Mouse (Mus musculus) MEL (cell line): ENCODE measurements around the gene Dusp2. TPM values are rescaled to one million over a fixed set of nuclear protein-coding genes. Genes with fewer than 3 reads are reported as not detected.

ENCODE experiments used
- DNase-seq: peaks from one replicate; pipeline ENCODE4 v3.0.0; 2011; ENCODE audit warnings: low read depth, low spot score
- H3K27ac ChIP-seq: 2 replicates; pipeline ENCODE4 v1.5.1; 2012; ENCODE audit warnings: low read depth, mild to moderate bottlenecking, control low read depth, low read length, moderate library complexity; ENCODE audit not compliant: control insufficient read depth
- H3K27me3 ChIP-seq, 2 experiments: fragments of 150-350 bp in 1 of 2; sonication (generic) in 1 of 2; 2 replicates each; pipeline ENCODE4 v1.6.1; 2012; ENCODE audit warnings: low read length in 2 of 2, mild to moderate bottlenecking in 2 of 2, improper control_type of control experiment in 1 of 2, moderate library complexity in 1 of 2; ENCODE audit not compliant: insufficient read depth in 2 of 2, control insufficient read depth in 1 of 2
- H3K36me3 ChIP-seq, 2 experiments: 2 replicates each; pipeline ENCODE4 v1.6.1; 2012 to 2014; ENCODE audit warnings: low read length in 2 of 2, improper control_type of control experiment in 1 of 2, inconsistent platforms in 1 of 2, mild to moderate bottlenecking in 1 of 2; ENCODE audit not compliant: insufficient read depth in 2 of 2, control insufficient read depth in 1 of 2
- H3K4me1 ChIP-seq, 2 experiments: fragments of 150-350 bp in 1 of 2; sonication (generic) in 1 of 2; 2 replicates each; pipeline ENCODE4 v1.6.1; 2012; ENCODE audit warnings: low read length in 2 of 2, improper control_type of control experiment in 1 of 2, mild to moderate bottlenecking in 1 of 2; ENCODE audit not compliant: insufficient read depth in 2 of 2, control insufficient read depth in 1 of 2
- H3K4me3 ChIP-seq, 2 experiments: fragments of 150-350 bp in 1 of 2; sonication (generic) in 1 of 2; 2 replicates each; pipeline ENCODE4 v1.5.1; 2012; ENCODE audit warnings: low read depth in 2 of 2, low read length in 2 of 2, mild to moderate bottlenecking in 2 of 2, moderate library complexity in 2 of 2, control low read depth in 1 of 2, improper control_type of control experiment in 1 of 2; ENCODE audit not compliant: control insufficient read depth in 1 of 2, insufficient read depth in 1 of 2
- H3K79me2 ChIP-seq: 2 replicates; pipeline ENCODE4 v1.6.1; 2012; ENCODE audit warnings: mild to moderate bottlenecking, low read length, moderate library complexity; ENCODE audit not compliant: control insufficient read depth, poor library complexity, insufficient read depth
- H3K9ac ChIP-seq: 2 replicates; pipeline ENCODE4 v1.6.1; 2012; ENCODE audit warnings: low read depth, mild to moderate bottlenecking, control low read depth, low read length, moderate library complexity; ENCODE audit not compliant: control insufficient read depth, poor library complexity, severe bottlenecking
- H3K9me3 ChIP-seq: fragments of 150-350 bp; sonication (generic); replicated peaks from 2 replicates; pipeline ENCODE4 v1.6.1; 2012; ENCODE audit warnings: mild to moderate bottlenecking, low read length, improper control_type of control experiment, moderate library complexity; ENCODE audit not compliant: insufficient read depth
- BHLHE40 ChIP-seq: IDR thresholded peaks from 2 replicates; pipeline ENCODE4 v1.6.1; 2012; ENCODE audit warnings: low read depth, mild to moderate bottlenecking, inconsistent platforms, low read length, improper control_type of control experiment, borderline replicate concordance
- CHD1 ChIP-seq: IDR thresholded peaks from 2 replicates; pipeline ENCODE4 v1.6.1; 2012; ENCODE audit warnings: low read depth, mild to moderate bottlenecking, inconsistent platforms, low read length, improper control_type of control experiment
- CHD2 ChIP-seq: IDR thresholded peaks from 2 replicates; pipeline ENCODE4 v1.6.1; 2011; ENCODE audit warnings: low read length, improper control_type of control experiment
- CTCF ChIP-seq, 3 experiments: IDR thresholded peaks in 2 of 3; conservative IDR thresholded peaks in 1 of 3; 2 replicates each; pipeline ENCODE4 v1.5.1; 2011 to 2012; ENCODE audit warnings: low read length in 3 of 3, low read depth in 2 of 3, mild to moderate bottlenecking in 2 of 3, improper control_type of control experiment in 1 of 3, inconsistent platforms in 1 of 3, mixed read lengths in 1 of 3, moderate library complexity in 1 of 3; ENCODE audit not compliant: control insufficient read depth in 1 of 3, insufficient read depth in 1 of 3, poor library complexity in 1 of 3, severe bottlenecking in 1 of 3
- E2F4 ChIP-seq: IDR thresholded peaks from 2 replicates; pipeline ENCODE4 v1.6.1; 2011; ENCODE audit warnings: low read depth, low read length, improper control_type of control experiment, borderline replicate concordance
- ELF1 ChIP-seq: IDR thresholded peaks from 2 replicates; pipeline ENCODE4 v1.6.1; 2014; ENCODE audit warnings: low read depth, mild to moderate bottlenecking, inconsistent platforms, low read length, improper control_type of control experiment, moderate library complexity
- EP300 ChIP-seq, 2 experiments: IDR thresholded peaks; 2 replicates each; pipeline ENCODE4 v1.6.1; 2011; ENCODE audit warnings: improper control_type of control experiment in 2 of 2, low read length in 2 of 2, low read depth in 1 of 2, mild to moderate bottlenecking in 1 of 2
- ETS1 ChIP-seq: IDR thresholded peaks from 2 replicates; pipeline ENCODE4 v1.6.1; 2012; ENCODE audit warnings: low read depth, mild to moderate bottlenecking, inconsistent platforms, low read length, improper control_type of control experiment, moderate library complexity
- GABPA ChIP-seq: IDR thresholded peaks from 2 replicates; pipeline ENCODE4 v1.6.1; 2012; ENCODE audit warnings: low read depth, mild to moderate bottlenecking, inconsistent platforms, low read length, improper control_type of control experiment, moderate library complexity
- GATA1 ChIP-seq: IDR thresholded peaks from 2 replicates; pipeline ENCODE4 v1.6.1; 2011; ENCODE audit warnings: low read depth, low read length, improper control_type of control experiment
- JUND ChIP-seq: IDR thresholded peaks from 2 replicates; pipeline ENCODE4 v1.6.1; 2011; ENCODE audit warnings: low read depth, mild to moderate bottlenecking, improper control_type of control experiment, low read length
- KAT2A ChIP-seq: conservative IDR thresholded peaks from 2 replicates; pipeline ENCODE4 v1.6.1; 2012; ENCODE audit warnings: low read depth, low read length, improper control_type of control experiment, inconsistent platforms
- MAFK ChIP-seq: IDR thresholded peaks from 2 replicates; pipeline ENCODE4 v1.6.1; 2011; ENCODE audit warnings: low read depth, mild to moderate bottlenecking, low read length, improper control_type of control experiment, borderline replicate concordance
- MAX ChIP-seq: IDR thresholded peaks from 2 replicates; pipeline ENCODE4 v1.6.1; 2011; ENCODE audit warnings: low read length, improper control_type of control experiment
- MAZ ChIP-seq: IDR thresholded peaks from 2 replicates; pipeline ENCODE4 v1.6.1; 2012; ENCODE audit warnings: low read depth, mild to moderate bottlenecking, inconsistent platforms, low read length, improper control_type of control experiment
- MEF2A ChIP-seq: IDR thresholded peaks from 2 replicates; pipeline ENCODE4 v1.6.1; 2014; ENCODE audit warnings: low read depth, mild to moderate bottlenecking, inconsistent platforms, low read length, improper control_type of control experiment; ENCODE audit not compliant: poor library complexity, insufficient replicate concordance, severe bottlenecking; ENCODE audit errors: extremely low read depth
- MXI1 ChIP-seq: IDR thresholded peaks from 2 replicates; pipeline ENCODE4 v1.6.1; 2011; ENCODE audit warnings: mild to moderate bottlenecking, low read depth, low read length, improper control_type of control experiment
- MYB ChIP-seq: IDR thresholded peaks from 2 replicates; pipeline ENCODE4 v1.6.1; 2011; ENCODE audit warnings: mild to moderate bottlenecking, low read depth, low read length, improper control_type of control experiment
- MYC ChIP-seq: IDR thresholded peaks from 2 replicates; pipeline ENCODE4 v1.6.1; 2011; ENCODE audit warnings: low read depth, mild to moderate bottlenecking, low read length, improper control_type of control experiment, moderate library complexity
- NELFE ChIP-seq: IDR thresholded peaks from 2 replicates; pipeline ENCODE4 v1.6.1; 2011; ENCODE audit warnings: low read depth, low read length, improper control_type of control experiment
- NRF1 ChIP-seq: IDR thresholded peaks from 2 replicates; pipeline ENCODE4 v1.6.1; 2014; ENCODE audit warnings: low read depth, mild to moderate bottlenecking, inconsistent platforms, low read length, improper control_type of control experiment, moderate library complexity; ENCODE audit not compliant: poor library complexity, insufficient read depth, severe bottlenecking
- POLR2A ChIP-seq, 2 experiments: IDR thresholded peaks; 2 replicates each; pipeline ENCODE4 v1.6.1; 2011 to 2012; ENCODE audit warnings: low read length in 2 of 2, mild to moderate bottlenecking in 2 of 2, control low read depth in 1 of 2, improper control_type of control experiment in 1 of 2, low read depth in 1 of 2, moderate library complexity in 1 of 2; ENCODE audit not compliant: control insufficient read depth in 1 of 2, insufficient read depth in 1 of 2, poor library complexity in 1 of 2
- POLR2AphosphoS2 ChIP-seq: IDR thresholded peaks from 2 replicates; pipeline ENCODE4 v1.6.1; 2011; ENCODE audit warnings: low read length, improper control_type of control experiment
- RAD21 ChIP-seq: IDR thresholded peaks from 2 replicates; pipeline ENCODE4 v1.6.1; 2011; ENCODE audit warnings: mild to moderate bottlenecking, low read depth, low read length, improper control_type of control experiment
- RCOR1 ChIP-seq: IDR thresholded peaks from 2 replicates; pipeline ENCODE4 v1.6.1; 2012; ENCODE audit warnings: low read depth, mild to moderate bottlenecking, inconsistent platforms, low read length, improper control_type of control experiment
- SIN3A ChIP-seq: IDR thresholded peaks from 2 replicates; pipeline ENCODE4 v1.6.1; 2012; ENCODE audit warnings: low read length, improper control_type of control experiment, inconsistent platforms
- SMC3 ChIP-seq: IDR thresholded peaks from 2 replicates; pipeline ENCODE4 v1.6.1; 2011; ENCODE audit warnings: low read depth, low read length, improper control_type of control experiment
- TAL1 ChIP-seq: IDR thresholded peaks from 2 replicates; pipeline ENCODE4 v1.6.1; 2012; ENCODE audit warnings: mild to moderate bottlenecking, inconsistent platforms, low read length, moderate library complexity, mixed read lengths
- TCF12 ChIP-seq: IDR thresholded peaks from 2 replicates; pipeline ENCODE4 v1.6.1; 2014; ENCODE audit warnings: low read depth, mild to moderate bottlenecking, inconsistent platforms, low read length, improper control_type of control experiment, moderate library complexity
- UBTF ChIP-seq: IDR thresholded peaks from 2 replicates; pipeline ENCODE4 v1.6.1; 2012; ENCODE audit warnings: low read depth, mild to moderate bottlenecking, inconsistent platforms, low read length, improper control_type of control experiment, moderate library complexity, borderline replicate concordance; ENCODE audit not compliant: insufficient read depth
- USF1 ChIP-seq: IDR thresholded peaks from 2 replicates; pipeline ENCODE4 v1.6.1; 2014; ENCODE audit warnings: low read depth, mild to moderate bottlenecking, inconsistent platforms, low read length, improper control_type of control experiment, moderate library complexity
- USF2 ChIP-seq, 2 experiments: IDR thresholded peaks; 2 replicates each; pipeline ENCODE4 v1.6.1; 2011 to 2012; ENCODE audit warnings: improper control_type of control experiment in 2 of 2, low read length in 2 of 2, borderline replicate concordance in 1 of 2, inconsistent platforms in 1 of 2, low read depth in 1 of 2, mild to moderate bottlenecking in 1 of 2; ENCODE audit not compliant: insufficient read depth in 1 of 2
- ZC3H11A ChIP-seq: IDR thresholded peaks from 2 replicates; pipeline ENCODE4 v1.6.1; 2012; ENCODE audit warnings: low read depth, mild to moderate bottlenecking, inconsistent platforms, low read length, improper control_type of control experiment
- ZKSCAN1 ChIP-seq: IDR thresholded peaks from 2 replicates; pipeline ENCODE4 v1.6.1; 2012; ENCODE audit warnings: low read depth, mild to moderate bottlenecking, inconsistent platforms, low read length, improper control_type of control experiment, moderate library complexity
- ZMIZ1 ChIP-seq: IDR thresholded peaks from 2 replicates; pipeline ENCODE4 v1.6.1; 2012; ENCODE audit warnings: low read depth, mild to moderate bottlenecking, inconsistent platforms, low read length, improper control_type of control experiment, moderate library complexity
- polyA plus RNA-seq, 2 experiments: library from polyadenylated mRNA; stranded (reverse) in 1 of 2; unstranded in 1 of 2; fragments of >175 nt in 1 of 2; fragments of >200 nt in 1 of 2; gene quantifications; 2 replicates each; pipeline versions ENCODE4 v1.2.1 to v1.2.4; 2012; ENCODE audit warnings: low replicate concordance in 2 of 2, low read depth in 1 of 2; ENCODE audit not compliant: insufficient read length in 2 of 2, insufficient read depth in 1 of 2, missing spikeins in 1 of 2
- total RNA-seq: library from RNA; depleted of rRNA; stranded (reverse); fragments of 300-350 nt; gene quantifications from 2 replicates; pipeline ENCODE4 v1.2.3, GENCODE M21; 2012; rRNA removed

Dusp2 gene
- total RNA-seq = 6.5 and 10.4 TPM in 2 replicates
- 10 to 100 TPM in 1 of 2 experiments, not detected in 1; 11.6 TPM for polyA plus RNA-seq

GRCm38 (mm10) chr2:127335767-127336496 is at the start of gene Dusp2:
Dusp2 (plus strand) TSS chr2:127336159.
- H3K4me3 ChIP-seq = peak within 1 kb of the TSS; percentile 70 to 78
- H3K27ac ChIP-seq = peak within 1 kb of the TSS; percentile 66
- no peaks in the 10 kb centered on the region for H3K9me3 ChIP-seq
- peak within 1 kb of the TSS; percentile 83 for H3K9ac ChIP-seq
- peaks cover 12% of the 10 kb centered on the region for H3K79me2 ChIP-seq
- DNase-seq = peak; percentile 93
- H3K4me1 ChIP-seq = peaks cover 0 to 20% of the 10 kb centered on the region in 2 experiments; a peak in 3 of 4 replicates
- H3K36me3 ChIP-seq = peaks cover 0 to 12% of the 10 kb centered on the region in 2 experiments; a peak in 2 of 4 replicates
- H3K27me3 ChIP-seq = no peaks in the 10 kb centered on the region
- TF ChIP-seq NELFE = peak; percentile 95
- peak; percentile 80; the same call in 1 of the 2 replicates for TF ChIP-seq MXI1
- TF ChIP-seq MAZ = no peak; the same call in 1 of the 2 replicates
- TF ChIP-seq USF1 = peak; percentile 79
- TF ChIP-seq MYC = peak; percentile 41; the same call in 1 of the 2 replicates
- TF ChIP-seq RCOR1 = no peak
- TF ChIP-seq MYB = no peak
- TF ChIP-seq EP300 (IDR thresholded peaks at IDR 0.05; ENCODE audit: low read depth in 1 of 2, low read length in 2 of 2) = 0 out of 4 replicates have a peak, but pooled peaks of 1 of the 2 experiments have one; percentile 5
- TF ChIP-seq GABPA = no peak
- no peak; the same call in 1 of the 2 replicates for TF ChIP-seq CHD1
- no peak for TF ChIP-seq JUND
- no peak for TF ChIP-seq USF2 (IDR thresholded peaks at IDR 0.05; ENCODE audit: borderline replicate concordance in 1 of 2, insufficient read depth in 1 of 2, low read depth in 1 of 2, low read length in 2 of 2)
- 0 out of 2 replicates have a peak, but pooled peaks have one; percentile 9 for TF ChIP-seq NRF1
- no peak for TF ChIP-seq ZC3H11A
- TF ChIP-seq ELF1 = peak; percentile 61; the same call in 1 of the 2 replicates
- TF ChIP-seq SIN3A = peak; percentile 66
- TF ChIP-seq CTCF (IDR thresholded peaks at IDR 0.05 in 2 of 3, conservative IDR thresholded peaks at IDR 0.05 in 1 of 3; ENCODE audit: control insufficient read depth in 1 of 3, insufficient read depth in 1 of 3, low read depth in 2 of 3, low read length in 3 of 3, poor library complexity in 1 of 3, severe bottlenecking in 1 of 3) = no peak
- no peak for TF ChIP-seq TAL1
- TF ChIP-seq TCF12 = peak; percentile 39; the same call in 1 of the 2 replicates
- peak; percentile 7; the same call in 1 of the 2 replicates for TF ChIP-seq ETS1
- peak; percentile 96 for TF ChIP-seq ZMIZ1
- TF ChIP-seq MEF2A = no peak
- TF ChIP-seq ZKSCAN1 = no peak
- peak; percentile 18; the same call in 1 of the 2 replicates for TF ChIP-seq BHLHE40
- peak; percentile 88 for TF ChIP-seq MAX
- TF ChIP-seq SMC3 = no peak
- TF ChIP-seq POLR2AphosphoS2 = peak; percentile 84
- TF ChIP-seq CHD2 = no peak
- peak; percentile 89 to 96 for TF ChIP-seq POLR2A (IDR thresholded peaks at IDR 0.05; ENCODE audit: control insufficient read depth in 1 of 2, insufficient read depth in 1 of 2, low read depth in 1 of 2, low read length in 2 of 2, poor library complexity in 1 of 2)
- no peak for TF ChIP-seq GATA1
- TF ChIP-seq RAD21 = no peak
- TF ChIP-seq UBTF = peak; percentile 47; the same call in 1 of the 2 replicates
- no peak for TF ChIP-seq E2F4
- TF ChIP-seq MAFK = no peak
- TF ChIP-seq KAT2A = no peak
